Mouse (Mus musculus): ENCODE results near the gene Mgll. TPM values are rescaled to one million over a fixed set of nuclear protein-coding genes. Genes with fewer than 3 reads are reported as not detected.
A peak's percentile ranks its signal among the peaks of the same experiment; 100 is the strongest.

Mgll gene
- total and polyA plus RNA-seq, 3 experiments, result 88.7 to 146 (median 102) TPM

GRCm38 (mm10) chr6:88791299-88791698, 67.1 kb downstream of the Mgll start:
- DNase-seq, result no peak
- Histone ChIP-seq H3K4me1 (ENCODE audit: control insufficient read depth, insufficient read depth, low read length) (peaks cover 29% of the 10 kb centered on the region), H3K79me2 (replicated peaks; ENCODE audit: control insufficient read depth, insufficient read depth, low read length) (no peaks in the 10 kb centered on the region), H3K4me3 (no peak overlapping the region), H3K27ac (no peak overlapping the region), H3K36me3 (ENCODE audit: control insufficient read depth, insufficient read depth, low read length) (peaks cover 5% of the 10 kb centered on the region; the same call in 1 of the 2 replicates), H3K9ac (ENCODE audit: low read depth, low read length) (no peak overlapping the region), H3K27me3 (ENCODE audit: control insufficient read depth, insufficient read depth, low read length) (no peaks in the 10 kb centered on the region)
- intact Hi-C loops (cut with DNase I), result no loop called here
- WGBS, result 60% methylated on average over 9 of the region's 9 CpGs
- TF ChIP-seq EP300 (IDR thresholded peaks at IDR 0.05; ENCODE audit: insufficient read depth, low read depth, low read length) (no peak), CTCF (IDR thresholded peaks at IDR 0.05) (no peak), POLR2A (IDR thresholded peaks at IDR 0.05; ENCODE audit: insufficient read depth, low read depth, low read length) (no peak)

GRCm38 (mm10) chr6:88792147-88792691, 68.0 kb downstream of the Mgll start:
- no peak overlapping the region for H3K4me3 ChIP-seq
- H3K4me1 ChIP-seq (ENCODE audit: control insufficient read depth, insufficient read depth, low read length), result peaks cover 21% of the 10 kb centered on the region
- TF ChIP-seq EP300 (IDR thresholded peaks at IDR 0.05; ENCODE audit: insufficient read depth, low read depth, low read length) (no peak), CTCF (IDR thresholded peaks at IDR 0.05) (no peak), POLR2A (IDR thresholded peaks at IDR 0.05; ENCODE audit: insufficient read depth, low read depth, low read length) (no peak)
- peaks cover 3% of the 10 kb centered on the region; the same call in 1 of the 2 replicates for H3K36me3 ChIP-seq (ENCODE audit: control insufficient read depth, insufficient read depth, low read length)
- H3K9ac ChIP-seq (ENCODE audit: low read depth, low read length), result no peak overlapping the region
- intact Hi-C loops (cut with DNase I), result no loop called here
- H3K27me3 ChIP-seq (ENCODE audit: control insufficient read depth, insufficient read depth, low read length), result no peaks in the 10 kb centered on the region
- peak in 1 of 2 experiments; percentile 56 for DNase-seq
- WGBS, result 35% methylated on average over 7 of the region's 7 CpGs
- H3K79me2 ChIP-seq (replicated peaks; ENCODE audit: control insufficient read depth, insufficient read depth, low read length), result no peaks in the 10 kb centered on the region
- H3K27ac ChIP-seq, result peak overlapping the region; percentile 67

GRCm38 (mm10) chr6:88793243-88793642, 69.0 kb downstream of the Mgll start:
- Histone ChIP-seq H3K9ac (ENCODE audit: low read depth, low read length) (no peak overlapping the region), H3K79me2 (replicated peaks; ENCODE audit: control insufficient read depth, insufficient read depth, low read length) (no peaks in the 10 kb centered on the region), H3K4me3 (no peak overlapping the region), H3K27me3 (ENCODE audit: control insufficient read depth, insufficient read depth, low read length) (no peaks in the 10 kb centered on the region), H3K27ac (no peak overlapping the region; the same call in 1 of the 2 replicates), H3K4me1 (ENCODE audit: control insufficient read depth, insufficient read depth, low read length) (peaks cover 15% of the 10 kb centered on the region), H3K36me3 (ENCODE audit: control insufficient read depth, insufficient read depth, low read length) (peaks cover 3% of the 10 kb centered on the region; the same call in 1 of the 2 replicates)
- TF ChIP-seq EP300 (IDR thresholded peaks at IDR 0.05; ENCODE audit: insufficient read depth, low read depth, low read length), result no peak
- no peak for TF ChIP-seq POLR2A (IDR thresholded peaks at IDR 0.05; ENCODE audit: insufficient read depth, low read depth, low read length)
- TF ChIP-seq CTCF (IDR thresholded peaks at IDR 0.05), result no peak
- intact Hi-C loops (cut with DNase I), result no loop called here
- DNase-seq, result no peak
- 43% methylated on average over 2 of the region's 2 CpGs for WGBS

- Histone ChIP-seq H3K9ac (ENCODE audit: low read depth, low read length) (no peak overlapping the region), H3K4me1 (ENCODE audit: control insufficient read depth, insufficient read depth, low read length) (peaks cover 17% of the 10 kb centered on the region), H3K27me3 (ENCODE audit: control insufficient read depth, insufficient read depth, low read length) (no peaks in the 10 kb centered on the region), H3K79me2 (replicated peaks; ENCODE audit: control insufficient read depth, insufficient read depth, low read length) (no peaks in the 10 kb centered on the region), H3K27ac (no peak overlapping the region), H3K36me3 (ENCODE audit: control insufficient read depth, insufficient read depth, low read length) (peaks cover 3% of the 10 kb centered on the region; the same call in 1 of the 2 replicates), H3K4me3 (no peak overlapping the region)
- 65% methylated on average over 13 of the region's 13 CpGs for WGBS
- no peak for TF ChIP-seq POLR2A (IDR thresholded peaks at IDR 0.05; ENCODE audit: insufficient read depth, low read depth, low read length)
- no peak for TF ChIP-seq EP300 (IDR thresholded peaks at IDR 0.05; ENCODE audit: insufficient read depth, low read depth, low read length)
- TF ChIP-seq CTCF (IDR thresholded peaks at IDR 0.05), result no peak
- no peak for DNase-seq
- intact Hi-C loops (cut with DNase I), result no loop called here
Observed at GRCm38 (mm10) chr6:88793872-88794271, 69.7 kb downstream of the Mgll start.

GRCm38 (mm10) chr6:88794561-88794971, 70.4 kb downstream of the Mgll start:
- WGBS, result 54% methylated on average over 14 of the region's 14 CpGs
- Histone ChIP-seq H3K4me3 (no peak overlapping the region), H3K9ac (ENCODE audit: low read depth, low read length) (no peak overlapping the region), H3K79me2 (replicated peaks; ENCODE audit: control insufficient read depth, insufficient read depth, low read length) (no peaks in the 10 kb centered on the region), H3K27me3 (ENCODE audit: control insufficient read depth, insufficient read depth, low read length) (no peaks in the 10 kb centered on the region), H3K36me3 (ENCODE audit: control insufficient read depth, insufficient read depth, low read length) (peaks cover 3% of the 10 kb centered on the region; the same call in 1 of the 2 replicates), H3K4me1 (ENCODE audit: control insufficient read depth, insufficient read depth, low read length) (peaks cover 15% of the 10 kb centered on the region), H3K27ac (no peak overlapping the region; the same call in 1 of the 2 replicates)
- intact Hi-C loops (cut with DNase I), result no loop called here
- DNase-seq, result no peak
- TF ChIP-seq EP300 (IDR thresholded peaks at IDR 0.05; ENCODE audit: insufficient read depth, low read depth, low read length), result no peak
- TF ChIP-seq CTCF (IDR thresholded peaks at IDR 0.05), result no peak
- no peak for TF ChIP-seq POLR2A (IDR thresholded peaks at IDR 0.05; ENCODE audit: insufficient read depth, low read depth, low read length)

- WGBS, result 72% methylated on average over 7 of the region's 7 CpGs
- Histone ChIP-seq H3K27me3 (ENCODE audit: control insufficient read depth, insufficient read depth, low read length) (no peaks in the 10 kb centered on the region), H3K27ac (peak overlapping the region; percentile 45), H3K9ac (ENCODE audit: low read depth, low read length) (no peak overlapping the region), H3K79me2 (replicated peaks; ENCODE audit: control insufficient read depth, insufficient read depth, low read length) (0 out of 2 replicates have a peak, but pooled peaks cover 1% of the 10 kb centered on the region), H3K36me3 (ENCODE audit: control insufficient read depth, insufficient read depth, low read length) (peaks cover 5% of the 10 kb centered on the region; the same call in 1 of the 2 replicates), H3K4me1 (ENCODE audit: control insufficient read depth, insufficient read depth, low read length) (peaks cover 22% of the 10 kb centered on the region), H3K4me3 (no peak overlapping the region)
- DNase-seq, result no peak
- intact Hi-C loops (cut with DNase I), result no loop called here
- TF ChIP-seq CTCF (IDR thresholded peaks at IDR 0.05) (no peak), POLR2A (IDR thresholded peaks at IDR 0.05; ENCODE audit: insufficient read depth, low read depth, low read length) (no peak), EP300 (IDR thresholded peaks at IDR 0.05; ENCODE audit: insufficient read depth, low read depth, low read length) (no peak)
Observed at GRCm38 (mm10) chr6:88800191-88800590, 76.0 kb downstream of the Mgll start.
